Mouse (Mus musculus): ENCODE measurements around the gene Tnfrsf13c. TPM values are rescaled to one million over a fixed set of nuclear protein-coding genes. Genes with fewer than 3 reads are reported as not detected.
A peak's percentile ranks its signal among the peaks of the same experiment; 100 is the strongest.

Gene Tnfrsf13c
- polyA plus RNA-seq, 1 experiment = 1.9 TPM

GRCm38 (mm10) chr15:82186131-82186530 lies 38.0 kb downstream of the Tnfrsf13c start:
- H3K4me3 ChIP-seq (ENCODE audit: low read depth, low read length) = no peak overlapping the region
- no peak overlapping the region for H3K9ac ChIP-seq (ENCODE audit: low read depth, poor library complexity, severe bottlenecking)
- H3K4me1 ChIP-seq (ENCODE audit: control insufficient read depth, insufficient read depth, low read length) = peaks cover 2% of the 10 kb centered on the region
- H3K27me3 ChIP-seq (ENCODE audit: control insufficient read depth, insufficient read depth, low read length, poor library complexity, severe bottlenecking) = no peaks in the 10 kb centered on the region
- H3K36me3 ChIP-seq (ENCODE audit: control insufficient read depth, insufficient read depth, low read length, poor library complexity, severe bottlenecking) = peaks cover 44% of the 10 kb centered on the region
- peaks cover 12% of the 10 kb centered on the region for H3K9me3 ChIP-seq (replicated peaks; ENCODE audit: control insufficient read depth, insufficient read depth, low read length, poor library complexity, severe bottlenecking)
- TF ChIP-seq CTCF (IDR thresholded peaks at IDR 0.05; ENCODE audit: low read depth, low read length) (no peak), EP300 (IDR thresholded peaks at IDR 0.05; ENCODE audit: insufficient read depth, low read depth, low read length) (no peak), POLR2A (IDR thresholded peaks at IDR 0.05; ENCODE audit: insufficient read depth, low read length) (no peak)
- peak overlapping the region; percentile 64 for H3K27ac ChIP-seq (ENCODE audit: insufficient read depth, low read length)

GRCm38 (mm10) chr15:82185062-82185783 lies 38.9 kb downstream of the Tnfrsf13c start:
- no peak for TF ChIP-seq EP300 (IDR thresholded peaks at IDR 0.05; ENCODE audit: insufficient read depth, low read depth, low read length)
- no peak for TF ChIP-seq POLR2A (IDR thresholded peaks at IDR 0.05; ENCODE audit: insufficient read depth, low read length)
- TF ChIP-seq CTCF (IDR thresholded peaks at IDR 0.05; ENCODE audit: low read depth, low read length) = no peak
- no peak overlapping the region for H3K27ac ChIP-seq (ENCODE audit: insufficient read depth, low read length)

GRCm38 (mm10) chr15:82184656-82185055 lies 39.5 kb downstream of the Tnfrsf13c start:
- no peaks in the 10 kb centered on the region for H3K27me3 ChIP-seq (ENCODE audit: control insufficient read depth, insufficient read depth, low read length, poor library complexity, severe bottlenecking)
- TF ChIP-seq EP300 (IDR thresholded peaks at IDR 0.05; ENCODE audit: insufficient read depth, low read depth, low read length) = no peak
- TF ChIP-seq POLR2A (IDR thresholded peaks at IDR 0.05; ENCODE audit: insufficient read depth, low read length) = no peak

More at GRCm38 (mm10) chr15:82185062-82185783, 38.9 kb downstream of the Tnfrsf13c start:
- Histone ChIP-seq H3K9ac (ENCODE audit: low read depth, poor library complexity, severe bottlenecking) (no peak overlapping the region), H3K9me3 (replicated peaks; ENCODE audit: control insufficient read depth, insufficient read depth, low read length, poor library complexity, severe bottlenecking) (peaks cover 12% of the 10 kb centered on the region), H3K4me1 (ENCODE audit: control insufficient read depth, insufficient read depth, low read length) (peaks cover 2% of the 10 kb centered on the region), H3K4me3 (ENCODE audit: low read depth, low read length) (no peak overlapping the region), H3K36me3 (ENCODE audit: control insufficient read depth, insufficient read depth, low read length, poor library complexity, severe bottlenecking) (peaks cover 51% of the 10 kb centered on the region), H3K27me3 (ENCODE audit: control insufficient read depth, insufficient read depth, low read length, poor library complexity, severe bottlenecking) (no peaks in the 10 kb centered on the region)

GRCm38 (mm10) chr15:82184183-82184582 lies 40.0 kb downstream of the Tnfrsf13c start:
- H3K27ac ChIP-seq (ENCODE audit: insufficient read depth, low read length) = no peak overlapping the region
- TF ChIP-seq POLR2A (IDR thresholded peaks at IDR 0.05; ENCODE audit: insufficient read depth, low read length) (no peak), CTCF (IDR thresholded peaks at IDR 0.05; ENCODE audit: low read depth, low read length) (no peak), EP300 (IDR thresholded peaks at IDR 0.05; ENCODE audit: insufficient read depth, low read depth, low read length) (no peak)

More at GRCm38 (mm10) chr15:82184656-82185055, 39.5 kb downstream of the Tnfrsf13c start:
- H3K36me3 ChIP-seq (ENCODE audit: control insufficient read depth, insufficient read depth, low read length, poor library complexity, severe bottlenecking) = peaks cover 57% of the 10 kb centered on the region
- H3K27ac ChIP-seq (ENCODE audit: insufficient read depth, low read length) = no peak overlapping the region
- peaks cover 12% of the 10 kb centered on the region for H3K9me3 ChIP-seq (replicated peaks; ENCODE audit: control insufficient read depth, insufficient read depth, low read length, poor library complexity, severe bottlenecking)
- peaks cover 2% of the 10 kb centered on the region for H3K4me1 ChIP-seq (ENCODE audit: control insufficient read depth, insufficient read depth, low read length)
- H3K4me3 ChIP-seq (ENCODE audit: low read depth, low read length) = no peak overlapping the region
- H3K9ac ChIP-seq (ENCODE audit: low read depth, poor library complexity, severe bottlenecking) = no peak overlapping the region

GRCm38 (mm10) chr15:82183596-82183995 lies 40.6 kb downstream of the Tnfrsf13c start:
- Histone ChIP-seq H3K9me3 (replicated peaks; ENCODE audit: control insufficient read depth, insufficient read depth, low read length, poor library complexity, severe bottlenecking) (peaks cover 12% of the 10 kb centered on the region), H3K27ac (ENCODE audit: insufficient read depth, low read length) (no peak overlapping the region), H3K4me1 (ENCODE audit: control insufficient read depth, insufficient read depth, low read length) (peaks cover 2% of the 10 kb centered on the region), H3K4me3 (ENCODE audit: low read depth, low read length) (no peak overlapping the region), H3K36me3 (ENCODE audit: control insufficient read depth, insufficient read depth, low read length, poor library complexity, severe bottlenecking) (peaks cover 65% of the 10 kb centered on the region), H3K27me3 (ENCODE audit: control insufficient read depth, insufficient read depth, low read length, poor library complexity, severe bottlenecking) (no peaks in the 10 kb centered on the region), H3K9ac (ENCODE audit: low read depth, poor library complexity, severe bottlenecking) (no peak overlapping the region)
- TF ChIP-seq EP300 (IDR thresholded peaks at IDR 0.05; ENCODE audit: insufficient read depth, low read depth, low read length) = no peak
- no peak for TF ChIP-seq CTCF (IDR thresholded peaks at IDR 0.05; ENCODE audit: low read depth, low read length)
- no peak for TF ChIP-seq POLR2A (IDR thresholded peaks at IDR 0.05; ENCODE audit: insufficient read depth, low read length)

More at GRCm38 (mm10) chr15:82184183-82184582, 40.0 kb downstream of the Tnfrsf13c start:
- H3K4me3 ChIP-seq (ENCODE audit: low read depth, low read length) = no peak overlapping the region
- peaks cover 59% of the 10 kb centered on the region for H3K36me3 ChIP-seq (ENCODE audit: control insufficient read depth, insufficient read depth, low read length, poor library complexity, severe bottlenecking)
- peaks cover 12% of the 10 kb centered on the region for H3K9me3 ChIP-seq (replicated peaks; ENCODE audit: control insufficient read depth, insufficient read depth, low read length, poor library complexity, severe bottlenecking)
- peaks cover 2% of the 10 kb centered on the region for H3K4me1 ChIP-seq (ENCODE audit: control insufficient read depth, insufficient read depth, low read length)
- H3K9ac ChIP-seq (ENCODE audit: low read depth, poor library complexity, severe bottlenecking) = no peak overlapping the region
- no peaks in the 10 kb centered on the region for H3K27me3 ChIP-seq (ENCODE audit: control insufficient read depth, insufficient read depth, low read length, poor library complexity, severe bottlenecking)

GRCm38 (mm10) chr15:82182311-82182710 lies 41.9 kb downstream of the Tnfrsf13c start:
- Histone ChIP-seq H3K4me3 (ENCODE audit: low read depth, low read length) (no peak overlapping the region), H3K4me1 (ENCODE audit: control insufficient read depth, insufficient read depth, low read length) (peaks cover 2% of the 10 kb centered on the region), H3K9ac (ENCODE audit: low read depth, poor library complexity, severe bottlenecking) (no peak overlapping the region), H3K9me3 (replicated peaks; ENCODE audit: control insufficient read depth, insufficient read depth, low read length, poor library complexity, severe bottlenecking) (peaks cover 12% of the 10 kb centered on the region), H3K27me3 (ENCODE audit: control insufficient read depth, insufficient read depth, low read length, poor library complexity, severe bottlenecking) (no peaks in the 10 kb centered on the region), H3K27ac (ENCODE audit: insufficient read depth, low read length) (no peak overlapping the region), H3K36me3 (ENCODE audit: control insufficient read depth, insufficient read depth, low read length, poor library complexity, severe bottlenecking) (peaks cover 77% of the 10 kb centered on the region)
- TF ChIP-seq POLR2A (IDR thresholded peaks at IDR 0.05; ENCODE audit: insufficient read depth, low read length) (no peak), CTCF (IDR thresholded peaks at IDR 0.05; ENCODE audit: low read depth, low read length) (peak; percentile 33)
